Mouse (Mus musculus): Measurements from ENCODE around the gene Tmem259. TPM values are rescaled to one million over a fixed set of nuclear protein-coding genes. Genes with fewer than 3 reads are reported as not detected.

The Tmem259 gene
- polyA plus RNA-seq, 1 experiment from 2014 or later = 20.3 TPM

GRCm38 (mm10) chr10:79937775-79938526, 46.2 kb downstream of the Tmem259 start:
- 0 out of 4 replicates have a peak overlapping the region, but pooled peaks of 1 of the 2 experiments have one; percentile 80 for H3K27ac ChIP-seq (replicated peaks in 1 of 2; ENCODE audit: control insufficient read depth in 1 of 2, insufficient read depth in 1 of 2, low read depth in 2 of 2, low read length in 2 of 2)
- peak overlapping the region; percentile 60; the same call in 1 of the 2 replicates for H3K4me2 ChIP-seq (ENCODE audit: low read length)

GRCm38 (mm10) chr10:79936911-79937441, 47.2 kb downstream of the Tmem259 start:
- no peaks in the 10 kb centered on the region for H3K9me3 ChIP-seq (ENCODE audit: control insufficient read depth, low read length)
- H3K36me3 ChIP-seq (ENCODE audit: control insufficient read depth, insufficient read depth, low read length) = peaks cover 27% of the 10 kb centered on the region; the same call in 1 of the 2 replicates
- H3K4me1 ChIP-seq (ENCODE audit: control insufficient read depth in 2 of 2, insufficient read depth in 2 of 2, low read length in 2 of 2) = peaks cover 54 to 73% of the 10 kb centered on the region in 2 experiments
- peak overlapping the region; percentile 55 for H3K9ac ChIP-seq (ENCODE audit: low read length)
- WGBS = 22% methylated on average over 27 of the region's 27 CpGs
- peak overlapping the region; percentile 10 to 21; a peak in 2 of 4 replicates for H3K4me3 ChIP-seq (ENCODE audit: control insufficient read depth in 1 of 2, insufficient read depth in 1 of 2, low read depth in 1 of 2, low read length in 2 of 2)
- H3K4me2 ChIP-seq (ENCODE audit: low read length) = peak overlapping the region; percentile 60
- H3K27ac ChIP-seq (replicated peaks in 1 of 2; ENCODE audit: control insufficient read depth in 1 of 2, insufficient read depth in 1 of 2, low read depth in 2 of 2, low read length in 2 of 2) = peak overlapping the region; percentile 78 to 80
- peak; percentile 46 for ATAC-seq (ENCODE audit: insufficient number of reproducible peaks, insufficient read depth, low FRiP score, low read depth)
- no peaks in the 10 kb centered on the region for H3K27me3 ChIP-seq (ENCODE audit: control insufficient read depth, insufficient read depth, low read length)

More at GRCm38 (mm10) chr10:79937775-79938526, 46.2 kb downstream of the Tmem259 start:
- H3K27me3 ChIP-seq (ENCODE audit: control insufficient read depth, insufficient read depth, low read length) = no peaks in the 10 kb centered on the region
- H3K9me3 ChIP-seq (ENCODE audit: control insufficient read depth, low read length) = no peaks in the 10 kb centered on the region
- H3K4me1 ChIP-seq (ENCODE audit: control insufficient read depth in 2 of 2, insufficient read depth in 2 of 2, low read length in 2 of 2) = peaks cover 46 to 63% of the 10 kb centered on the region in 2 experiments
- 88% methylated on average over 11 of the region's 11 CpGs for WGBS
- ATAC-seq (ENCODE audit: insufficient number of reproducible peaks, insufficient read depth, low FRiP score, low read depth) = no peak
- H3K36me3 ChIP-seq (ENCODE audit: control insufficient read depth, insufficient read depth, low read length) = peaks cover 22% of the 10 kb centered on the region; the same call in 1 of the 2 replicates
- H3K9ac ChIP-seq (ENCODE audit: low read length) = no peak overlapping the region
- H3K4me3 ChIP-seq (ENCODE audit: control insufficient read depth in 1 of 2, insufficient read depth in 1 of 2, low read depth in 1 of 2, low read length in 2 of 2) = no peak overlapping the region

GRCm38 (mm10) chr10:79936284-79936910, 47.7 kb downstream of the Tmem259 start:
- H3K9ac ChIP-seq (ENCODE audit: low read length) = peak overlapping the region; percentile 55
- no peak for ATAC-seq (ENCODE audit: insufficient number of reproducible peaks, insufficient read depth, low FRiP score, low read depth)
- H3K27ac ChIP-seq (replicated peaks in 1 of 2; ENCODE audit: control insufficient read depth in 1 of 2, insufficient read depth in 1 of 2, low read depth in 2 of 2, low read length in 2 of 2) = peak overlapping the region; percentile 78 to 80
- peak overlapping the region in 1 of 2 experiments; percentile 21; a peak in 1 of 4 replicates for H3K4me3 ChIP-seq (ENCODE audit: control insufficient read depth in 1 of 2, insufficient read depth in 1 of 2, low read depth in 1 of 2, low read length in 2 of 2)
- H3K27me3 ChIP-seq (ENCODE audit: control insufficient read depth, insufficient read depth, low read length) = no peaks in the 10 kb centered on the region
- H3K9me3 ChIP-seq (ENCODE audit: control insufficient read depth, low read length) = no peaks in the 10 kb centered on the region
- H3K36me3 ChIP-seq (ENCODE audit: control insufficient read depth, insufficient read depth, low read length) = peaks cover 32% of the 10 kb centered on the region
- WGBS = 31% methylated on average over 10 of the region's 10 CpGs
- peak overlapping the region; percentile 60 for H3K4me2 ChIP-seq (ENCODE audit: low read length)
- H3K4me1 ChIP-seq (ENCODE audit: control insufficient read depth in 2 of 2, insufficient read depth in 2 of 2, low read length in 2 of 2) = peaks cover 54 to 76% of the 10 kb centered on the region in 2 experiments

- no peaks in the 10 kb centered on the region for H3K9me3 ChIP-seq (ENCODE audit: control insufficient read depth, low read length)
- 0 out of 4 replicates have a peak overlapping the region, but pooled peaks of 1 of the 2 experiments have one; percentile 3 for H3K27ac ChIP-seq (replicated peaks in 1 of 2; ENCODE audit: control insufficient read depth in 1 of 2, insufficient read depth in 1 of 2, low read depth in 2 of 2, low read length in 2 of 2)
- 91% methylated on average over 16 of the region's 16 CpGs for WGBS
- H3K4me2 ChIP-seq (ENCODE audit: low read length) = no peak overlapping the region
- peaks cover 46 to 64% of the 10 kb centered on the region in 2 experiments for H3K4me1 ChIP-seq (ENCODE audit: control insufficient read depth in 2 of 2, insufficient read depth in 2 of 2, low read length in 2 of 2)
- no peaks in the 10 kb centered on the region for H3K27me3 ChIP-seq (ENCODE audit: control insufficient read depth, insufficient read depth, low read length)
- H3K9ac ChIP-seq (ENCODE audit: low read length) = no peak overlapping the region
- H3K4me3 ChIP-seq (ENCODE audit: control insufficient read depth in 1 of 2, insufficient read depth in 1 of 2, low read depth in 1 of 2, low read length in 2 of 2) = no peak overlapping the region
- H3K36me3 ChIP-seq (ENCODE audit: control insufficient read depth, insufficient read depth, low read length) = peaks cover 41% of the 10 kb centered on the region
- no peak for ATAC-seq (ENCODE audit: insufficient number of reproducible peaks, insufficient read depth, low FRiP score, low read depth)
These were observed 49.1 kb downstream of the Tmem259 start for GRCm38 (mm10) chr10:79934794-79935569.

GRCm38 (mm10) chr10:79934272-79934721, 49.8 kb downstream of the Tmem259 start:
- H3K36me3 ChIP-seq (ENCODE audit: control insufficient read depth, insufficient read depth, low read length) = peaks cover 41% of the 10 kb centered on the region
- peak overlapping the region; percentile 18; the same call in 1 of the 2 replicates for H3K4me2 ChIP-seq (ENCODE audit: low read length)
- H3K4me1 ChIP-seq (ENCODE audit: control insufficient read depth in 2 of 2, insufficient read depth in 2 of 2, low read length in 2 of 2) = peaks cover 41 to 65% of the 10 kb centered on the region in 2 experiments
- ATAC-seq (ENCODE audit: insufficient number of reproducible peaks, insufficient read depth, low FRiP score, low read depth) = peak; percentile 56
- no peaks in the 10 kb centered on the region for H3K9me3 ChIP-seq (ENCODE audit: control insufficient read depth, low read length)
- WGBS = 51% methylated on average over 13 of the region's 13 CpGs
- H3K4me3 ChIP-seq (ENCODE audit: control insufficient read depth in 1 of 2, insufficient read depth in 1 of 2, low read depth in 1 of 2, low read length in 2 of 2) = no peak overlapping the region
- no peak overlapping the region for H3K9ac ChIP-seq (ENCODE audit: low read length)
- no peaks in the 10 kb centered on the region for H3K27me3 ChIP-seq (ENCODE audit: control insufficient read depth, insufficient read depth, low read length)
- 0 out of 4 replicates have a peak overlapping the region, but pooled peaks of 1 of the 2 experiments have one; percentile 1 for H3K27ac ChIP-seq (replicated peaks in 1 of 2; ENCODE audit: control insufficient read depth in 1 of 2, insufficient read depth in 1 of 2, low read depth in 2 of 2, low read length in 2 of 2)

GRCm38 (mm10) chr10:79933861-79934260, 50.3 kb downstream of the Tmem259 start:
- Histone ChIP-seq H3K4me3 (ENCODE audit: control insufficient read depth in 1 of 2, insufficient read depth in 1 of 2, low read depth in 1 of 2, low read length in 2 of 2) (no peak overlapping the region), H3K4me1 (ENCODE audit: control insufficient read depth in 2 of 2, insufficient read depth in 2 of 2, low read length in 2 of 2) (peaks cover 41 to 69% of the 10 kb centered on the region in 2 experiments), H3K27me3 (ENCODE audit: control insufficient read depth, insufficient read depth, low read length) (no peaks in the 10 kb centered on the region), H3K4me2 (ENCODE audit: low read length) (0 out of 2 replicates have a peak overlapping the region, but pooled peaks have one; percentile 18), H3K9me3 (ENCODE audit: control insufficient read depth, low read length) (no peaks in the 10 kb centered on the region), H3K36me3 (ENCODE audit: control insufficient read depth, insufficient read depth, low read length) (peaks cover 41% of the 10 kb centered on the region), H3K27ac (replicated peaks in 1 of 2; ENCODE audit: control insufficient read depth in 1 of 2, insufficient read depth in 1 of 2, low read depth in 2 of 2, low read length in 2 of 2) (0 out of 4 replicates have a peak overlapping the region, but pooled peaks of 1 of the 2 experiments have one; percentile 1), H3K9ac (ENCODE audit: low read length) (no peak overlapping the region)
- 77% methylated on average over 6 of the region's 6 CpGs for WGBS
- no peak for ATAC-seq (ENCODE audit: insufficient number of reproducible peaks, insufficient read depth, low FRiP score, low read depth)

All from heart, embryonic 14.5 days (tissue).